Mouse (Mus musculus): ENCODE measurements around the gene Atp13a2.

DNA sequence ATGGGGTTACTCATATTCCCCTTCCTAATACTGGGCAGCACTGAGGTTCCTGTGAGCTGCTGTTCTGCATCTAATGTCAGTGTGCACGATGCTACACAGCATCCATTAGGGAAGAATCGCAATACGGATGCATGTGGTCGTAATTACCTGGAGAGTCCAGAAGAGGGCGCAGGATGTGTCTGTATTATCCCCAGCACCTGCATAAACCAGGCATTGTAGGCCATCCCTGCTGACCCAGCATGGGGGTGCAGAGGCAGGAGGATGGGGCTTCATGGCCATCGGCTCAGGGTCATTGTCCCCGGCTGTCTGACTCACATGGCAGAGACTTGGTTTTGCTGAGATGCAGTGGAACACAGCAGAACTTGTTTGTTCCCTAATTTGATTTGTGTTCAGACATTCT is 22.1 kb upstream of the Atp13a2 start:
- TF ChIP-seq CTCF (IDR thresholded peaks at IDR 0.05; ENCODE audit: low read depth): peak; percentile 86
- TF ChIP-seq EP300 (IDR thresholded peaks at IDR 0.05; ENCODE audit: low read depth): no peak
